ENCODE assay signal across 8 mouse cellular contexts in the genomic region with DNA sequence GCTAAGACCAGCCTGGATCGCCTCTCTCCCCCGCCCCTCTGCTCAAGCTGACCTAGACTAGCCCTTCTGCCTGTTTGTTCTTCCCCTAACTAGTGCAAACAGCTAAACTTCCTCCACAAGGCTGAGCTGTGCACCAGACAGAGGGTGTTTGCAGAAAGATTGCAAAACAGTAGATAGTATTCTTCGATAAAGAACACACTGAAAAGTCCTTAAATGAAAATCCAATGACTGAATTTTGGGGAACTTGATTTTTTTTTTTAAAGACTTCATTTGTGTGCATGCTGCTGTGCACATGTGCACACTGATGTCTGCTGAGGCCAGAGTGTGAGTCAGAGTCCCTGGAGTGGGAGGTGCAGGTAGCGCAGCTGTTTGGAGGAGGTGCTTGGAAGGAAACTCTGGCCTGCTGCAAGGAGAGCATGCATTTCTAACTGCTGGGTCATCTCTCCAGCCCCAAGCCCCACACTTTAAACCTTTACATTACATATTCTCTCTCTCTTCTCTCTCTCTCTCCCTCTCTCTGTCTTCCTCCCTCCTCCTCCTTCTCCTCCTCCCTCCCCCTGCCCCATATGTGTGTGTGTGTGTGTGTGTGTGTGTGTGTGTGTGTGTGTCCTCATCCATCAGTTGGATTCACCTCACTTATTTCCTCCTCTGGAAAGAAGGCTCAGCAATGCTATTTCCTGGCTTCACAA. TPM values are rescaled to one million over a fixed set of nuclear protein-coding genes. Genes with fewer than 3 reads are reported as not detected.
DNase-seq lines count a peak whose midpoint lies in the region; ATAC-seq and TF ChIP-seq lines count a peak whose summit lies in the region.

No protein-coding gene starts in this region.

- H3K4me1 ChIP-seq in kidney, postnatal 0 days (replicated peaks; ENCODE audit: insufficient read depth, low read length), result 0 out of 2 replicates have a peak, but pooled peaks cover 5% of the 10 kb centered on the region
- peaks cover 77% of the 10 kb centered on the region for H3K4me1 ChIP-seq in E14TG2a.4 (replicated peaks; ENCODE audit: low read depth, low read length)
- H3K4me1 ChIP-seq in embryonic facial prominence, embryonic 11.5 days (ENCODE audit: control insufficient read depth, insufficient read depth, low read length), result no peaks in the 10 kb centered on the region
- H3K4me1 ChIP-seq in liver, embryonic 15.5 days (replicated peaks), result peaks cover 96% of the 10 kb centered on the region

- no peak overlapping the region for H3K4me3 ChIP-seq in kidney, postnatal 0 days (replicated peaks; ENCODE audit: low read depth, low read length)
- 0 out of 2 replicates have a peak overlapping the region, but pooled peaks have one; percentile 20 for H3K4me3 ChIP-seq in E14TG2a.4 (replicated peaks; ENCODE audit: low read length)
- H3K4me3 ChIP-seq in embryonic facial prominence, embryonic 11.5 days (ENCODE audit: low read depth, low read length), result no peak overlapping the region
- no peak overlapping the region for H3K4me3 ChIP-seq in liver, embryonic 15.5 days (replicated peaks)

- peak; percentile 53 for DNase-seq in kidney, postnatal 0 days (ENCODE audit: low spot score)
- DNase-seq in kidney, postnatal 36 days, result no peak
- peak; percentile 22 for DNase-seq in embryonic facial prominence, embryonic 11.5 days (ENCODE audit: low spot score)
- DNase-seq in heart, postnatal 25 days (ENCODE audit: low spot score), result peak; percentile 21
- DNase-seq in right cerebral cortex, postnatal 25 days, result peak; percentile 35
- no peak for DNase-seq in cerebellum, postnatal 36 days

- no peak overlapping the region for H3K4me2 ChIP-seq in kidney, postnatal 0 days (ENCODE audit: low read length)
- no peak overlapping the region for H3K4me2 ChIP-seq in embryonic facial prominence, embryonic 11.5 days (ENCODE audit: low read depth, low read length)
- H3K4me2 ChIP-seq in liver, embryonic 15.5 days, result peak overlapping the region; percentile 52

- 0 out of 2 replicates have a peak overlapping the region, but pooled peaks have one; percentile 42 for H3K27ac ChIP-seq in kidney, postnatal 0 days
- H3K27ac ChIP-seq in embryonic facial prominence, embryonic 11.5 days (replicated peaks; ENCODE audit: low read depth, low read length), result no peak overlapping the region
- H3K27ac ChIP-seq in liver, embryonic 15.5 days (replicated peaks), result peak overlapping the region; percentile 85

- H3K9me3 ChIP-seq in kidney, postnatal 0 days (replicated peaks; ENCODE audit: low read length), result no peaks in the 10 kb centered on the region
- no peaks in the 10 kb centered on the region for H3K9me3 ChIP-seq in E14TG2a.4 (ENCODE audit: low read length)
- H3K9me3 ChIP-seq in embryonic facial prominence, embryonic 11.5 days (replicated peaks; ENCODE audit: control insufficient read depth, low read length), result no peaks in the 10 kb centered on the region
- no peaks in the 10 kb centered on the region for H3K9me3 ChIP-seq in liver, embryonic 15.5 days (replicated peaks)

- intact Hi-C loops in heart, postnatal 25 days (cut with DNase I), result no loop called here

- WGBS in kidney, postnatal 0 days, result 52% methylated on average over 4 of the region's 4 CpGs
- 83% methylated on average over 4 of the region's 4 CpGs for WGBS in embryonic facial prominence, embryonic 11.5 days
- 11% methylated on average over 4 of the region's 4 CpGs for WGBS in liver, embryonic 15.5 days (ENCODE audit: insufficient replicate concordance)

- H3K36me3 ChIP-seq in kidney, postnatal 0 days (ENCODE audit: insufficient read depth, low read length), result no peaks in the 10 kb centered on the region
- peaks cover 21% of the 10 kb centered on the region for H3K36me3 ChIP-seq in E14TG2a.4 (ENCODE audit: insufficient read depth, low read length)
- H3K36me3 ChIP-seq in embryonic facial prominence, embryonic 11.5 days (replicated peaks; ENCODE audit: control insufficient read depth, insufficient read depth, low read depth, low read length), result no peaks in the 10 kb centered on the region
- H3K36me3 ChIP-seq in liver, embryonic 15.5 days (replicated peaks), result peaks cover 18% of the 10 kb centered on the region; the same call in 1 of the 2 replicates

- peak; percentile 79; the same call in 1 of the 2 replicates for ATAC-seq in kidney, postnatal 0 days (replicated peaks; ENCODE audit: low FRiP score, low read depth)
- ATAC-seq in embryonic facial prominence, embryonic 11.5 days (replicated peaks; ENCODE audit: insufficient number of reproducible peaks, low FRiP score, low TSS enrichment, low read depth), result no peak
- peak; percentile 53 for ATAC-seq in liver, embryonic 15.5 days (ENCODE audit: insufficient read depth)

- no peak for TF ChIP-seq CTCF in kidney, postnatal 0 days (IDR thresholded peaks at IDR 0.05; ENCODE audit: low read depth)
- no peak for TF ChIP-seq CTCF in E14TG2a.4 (conservative IDR thresholded peaks at IDR 0.05; ENCODE audit: low read length)

- no peak overlapping the region for H3K9ac ChIP-seq in kidney, postnatal 0 days (ENCODE audit: low read depth, low read length)
- no peak overlapping the region for H3K9ac ChIP-seq in embryonic facial prominence, embryonic 11.5 days (replicated peaks; ENCODE audit: low read length)
- H3K9ac ChIP-seq in liver, embryonic 15.5 days, result peak overlapping the region; percentile 29; the same call in 1 of the 2 replicates

- no peaks in the 10 kb centered on the region for H3K27me3 ChIP-seq in kidney, postnatal 0 days (ENCODE audit: insufficient read depth, low read length)
- H3K27me3 ChIP-seq in E14TG2a.4 (ENCODE audit: insufficient read depth, low read length), result no peaks in the 10 kb centered on the region
- no peaks in the 10 kb centered on the region for H3K27me3 ChIP-seq in embryonic facial prominence, embryonic 11.5 days (ENCODE audit: control insufficient read depth, insufficient read depth, low read length)
- no peaks in the 10 kb centered on the region for H3K27me3 ChIP-seq in liver, embryonic 15.5 days

RNA-seq across cellular contexts. Expression of a gene that starts 29.0 kb away (rescaled TPM):
- 8.1 and 8.2 TPM in 2 replicates for polyA plus RNA-seq in kidney, postnatal 0 days (2015; fragmentation: Nextera tagmentation; extraction: Ambion mirVana)
- 4.2 and 4.6 TPM in 2 replicates for polyA plus RNA-seq in embryonic facial prominence, embryonic 11.5 days (2014; fragmentation: Nextera tagmentation; extraction: Ambion mirVana)
- total RNA-seq in heart, postnatal 25 days (2021), result 1 to 10 TPM; 4.1 to 5.3 TPM
- polyA plus RNA-seq in liver, embryonic 15.5 days (2015; fragmentation: Nextera tagmentation; extraction: Ambion mirVana), result 10.5 and 12.0 TPM in 2 replicates

RNA-seq across cellular contexts. Expression of a gene that starts 34.1 kb away (rescaled TPM):
- 131 and 135 TPM in 2 replicates for polyA plus RNA-seq in kidney, postnatal 0 days (2015; fragmentation: Nextera tagmentation; extraction: Ambion mirVana)
- 114 and 117 TPM in 2 replicates for polyA plus RNA-seq in embryonic facial prominence, embryonic 11.5 days (2014; fragmentation: Nextera tagmentation; extraction: Ambion mirVana)
- total RNA-seq in heart, postnatal 25 days (2021), result 10 to 100 TPM; 92.8 to 96.6 TPM
- polyA plus RNA-seq in liver, embryonic 15.5 days (2015; fragmentation: Nextera tagmentation; extraction: Ambion mirVana), result 52.1 and 53.8 TPM in 2 replicates

Comparison
In these comparisons a context has a peak if more than half of its experiments do, and no peak if none do; other contexts are left out.
1. DNase-seq: peak in kidney, postnatal 0 days (single experiment), embryonic facial prominence, embryonic 11.5 days (single experiment), heart, postnatal 25 days (single experiment) and right cerebral cortex, postnatal 25 days (single experiment); none in kidney, postnatal 36 days (0 of 2) and cerebellum, postnatal 36 days (0 of 2).